Mouse (Mus musculus) lung, embryonic 16.5 days (tissue): ENCODE results near the gene Csf2ra. TPM values are rescaled to one million over a fixed set of nuclear protein-coding genes. Genes with fewer than 3 reads are reported as not detected.
A peak's percentile ranks its signal among the peaks of the same experiment; 100 is the strongest.
"Not testable (repeated sequence)": the region's sequence is repeated elsewhere in the genome, so short reads cannot be mapped to it uniquely, and the experiment has no call there.

Experiments
- ATAC-seq: fragments of 200-750 bp; cut with Nextera tagmentation; 2 replicates; pipeline ENCODE4 v1.8.0; 2017; ENCODE audit warnings: low read depth, mild to moderate bottlenecking, moderate library complexity
- H3K27ac ChIP-seq: fragments of 300-500 bp; sonication (generic); 2 replicates; pipeline ENCODE4 v1.5.1; 2014; ENCODE audit warnings: mild to moderate bottlenecking, control low read depth, low read length
- H3K27me3 ChIP-seq: fragments of 300-500 bp; sonication (generic); 2 replicates; pipeline ENCODE4 v1.6.1; 2014; ENCODE audit warnings: low read depth, low read length, mixed read lengths; ENCODE audit not compliant: control insufficient read depth, insufficient read depth
- H3K36me3 ChIP-seq: fragments of 300-500 bp; sonication (generic); 2 replicates; pipeline ENCODE4 v1.6.1; 2014; ENCODE audit warnings: low read length; ENCODE audit not compliant: control insufficient read depth, insufficient read depth
- H3K4me1 ChIP-seq: fragments of 300-500 bp; sonication (generic); replicated peaks from 2 replicates; pipeline ENCODE4 v1.6.1; 2014; ENCODE audit warnings: low read length, mixed read lengths; ENCODE audit not compliant: control insufficient read depth, insufficient read depth
- H3K4me2 ChIP-seq: fragments of 300-500 bp; sonication (generic); 2 replicates; pipeline ENCODE4 v1.6.1; 2014; ENCODE audit warnings: low read depth, low read length, control low read depth
- H3K4me3 ChIP-seq: fragments of 300-500 bp; sonication (generic); 2 replicates; pipeline ENCODE4 v1.5.1; 2014; ENCODE audit warnings: mild to moderate bottlenecking, low read length, control low read depth
- H3K9ac ChIP-seq: fragments of 300-500 bp; sonication (generic); 2 replicates; pipeline ENCODE4 v1.6.1; 2014; ENCODE audit warnings: low read length, control low read depth
- H3K9me3 ChIP-seq: fragments of 300-500 bp; sonication (generic); 2 replicates; pipeline ENCODE4 v1.6.1; 2016; ENCODE audit warnings: low read length; ENCODE audit not compliant: control insufficient read depth
- WGBS: fragments of 180-500 bp; shearing (Covaris S2); extraction: QIAGEN DNeasy Blood & Tissue Kit; methylation state at CpG from one replicate; pipeline ENCODE4 v1.1.7; 2014; 5-methylcytosine and 5-hydroxymethylcytosine counted together
- polyA plus RNA-seq: library from polyadenylated mRNA; unstranded; fragments of >200 nt; fragmentation: Nextera tagmentation; extraction: Ambion mirVana; gene quantifications from 2 replicates; pipeline ENCODE4 v1.2.1, GENCODE M21; 2015

Csf2ra gene
- 31.0 and 33.4 TPM in 2 replicates for polyA plus RNA-seq

- Histone ChIP-seq H3K27me3 (no peaks in the 10 kb centered on the region), H3K9ac (peak within 1 kb of the TSS; percentile 64), H3K9me3 (peaks cover 7% of the 10 kb centered on the region), H3K4me2 (peak within 1 kb of the TSS; percentile 75), H3K4me1 (no peaks in the 10 kb centered on the region), H3K36me3 (no peaks in the 10 kb centered on the region), H3K27ac (peak within 1 kb of the TSS; percentile 90), H3K4me3 (peak within 1 kb of the TSS; percentile 63)
- 57% methylated on average over 36 of the region's 36 CpGs for WGBS
- no peak for ATAC-seq
These were observed at the start of gene Csf2ra for GRCm38 (mm10) chr19:61227941-61228701. Gene Csf2ra (minus strand): TSS chr19:61228429.

- H3K4me1 ChIP-seq: no peaks in the 10 kb centered on the region
- WGBS: 90% methylated on average over 1 of the region's 1 CpGs
- ATAC-seq: no peak
- no peak overlapping the region for H3K9ac ChIP-seq
- H3K27ac ChIP-seq: no peak overlapping the region
- H3K27me3 ChIP-seq: no peaks in the 10 kb centered on the region
- H3K9me3 ChIP-seq: no peaks in the 10 kb centered on the region
- no peak overlapping the region for H3K4me3 ChIP-seq
- no peaks in the 10 kb centered on the region for H3K36me3 ChIP-seq
- no peak overlapping the region for H3K4me2 ChIP-seq
These were observed 47.2 kb upstream of the Csf2ra start for GRCm38 (mm10) chr19:61275446-61275845.

- H3K4me1 ChIP-seq, ATAC-seq, H3K27me3 ChIP-seq, H3K9ac ChIP-seq, H3K36me3 ChIP-seq, H3K4me2 ChIP-seq, H3K27ac ChIP-seq, H3K4me3 ChIP-seq, H3K9me3 ChIP-seq: not testable (repeated sequence)
- WGBS: 25% methylated on average over 11 of the region's 11 CpGs
These were observed 40.9 kb upstream of the Csf2ra start for GRCm38 (mm10) chr19:61269141-61269540.

GRCm38 (mm10) chr19:61267141-61267540 lies 38.9 kb upstream of the Csf2ra start:
- Histone ChIP-seq H3K9ac (no peak overlapping the region), H3K9me3 (no peaks in the 10 kb centered on the region), H3K4me1 (no peaks in the 10 kb centered on the region), H3K27ac (no peak overlapping the region), H3K27me3 (no peaks in the 10 kb centered on the region), H3K4me2 (no peak overlapping the region), H3K36me3 (no peaks in the 10 kb centered on the region), H3K4me3 (no peak overlapping the region)
- no peak for ATAC-seq
- 19% methylated on average over 7 of the region's 7 CpGs for WGBS

GRCm38 (mm10) chr19:61266651-61267050 lies 38.4 kb upstream of the Csf2ra start:
- H3K27me3 ChIP-seq: no peaks in the 10 kb centered on the region
- H3K4me1 ChIP-seq: no peaks in the 10 kb centered on the region
- H3K4me2 ChIP-seq: no peak overlapping the region
- 2% methylated on average over 25 of the region's 26 CpGs for WGBS
- no peak overlapping the region for H3K27ac ChIP-seq
- H3K9ac ChIP-seq: no peak overlapping the region
- no peak overlapping the region for H3K4me3 ChIP-seq
- H3K9me3 ChIP-seq: no peaks in the 10 kb centered on the region
- no peak for ATAC-seq
- H3K36me3 ChIP-seq: no peaks in the 10 kb centered on the region

GRCm38 (mm10) chr19:61266246-61266615 lies 38.0 kb upstream of the Csf2ra start:
- Histone ChIP-seq H3K9me3 (no peaks in the 10 kb centered on the region), H3K4me2 (no peak overlapping the region), H3K36me3 (no peaks in the 10 kb centered on the region), H3K27ac (no peak overlapping the region), H3K4me1 (no peaks in the 10 kb centered on the region), H3K9ac (no peak overlapping the region), H3K27me3 (no peaks in the 10 kb centered on the region), H3K4me3 (no peak overlapping the region)
- no peak for ATAC-seq
- whole genome bisulfite sequencing: 1% methylated on average over 12 of the region's 12 CpGs

- peak; percentile 31 for ATAC-seq
- no peak overlapping the region for H3K4me3 ChIP-seq
- no peaks in the 10 kb centered on the region for H3K9me3 ChIP-seq
- no peak overlapping the region for H3K27ac ChIP-seq
- WGBS: 12% methylated on average over 3 of the region's 3 CpGs
- H3K4me1 ChIP-seq: no peaks in the 10 kb centered on the region
- H3K4me2 ChIP-seq: no peak overlapping the region; the same call in 1 of the 2 replicates
- no peaks in the 10 kb centered on the region for H3K27me3 ChIP-seq
- no peaks in the 10 kb centered on the region for H3K36me3 ChIP-seq
- H3K9ac ChIP-seq: no peak overlapping the region
These were observed 37.4 kb upstream of the Csf2ra start for GRCm38 (mm10) chr19:61265349-61266245.

GRCm38 (mm10) chr19:61264933-61265332 lies 36.7 kb upstream of the Csf2ra start:
- Histone ChIP-seq H3K9me3 (no peaks in the 10 kb centered on the region), H3K36me3 (no peaks in the 10 kb centered on the region), H3K9ac (no peak overlapping the region), H3K4me1 (no peaks in the 10 kb centered on the region), H3K4me3 (no peak overlapping the region), H3K4me2 (no peak overlapping the region), H3K27me3 (no peaks in the 10 kb centered on the region), H3K27ac (no peak overlapping the region)
- ATAC-seq: no peak

GRCm38 (mm10) chr19:61264227-61264626 lies 36.0 kb upstream of the Csf2ra start:
- Histone ChIP-seq H3K9me3 (no peaks in the 10 kb centered on the region), H3K27me3 (no peaks in the 10 kb centered on the region), H3K9ac (no peak overlapping the region), H3K4me1 (no peaks in the 10 kb centered on the region), H3K36me3 (no peaks in the 10 kb centered on the region), H3K4me2 (no peak overlapping the region), H3K27ac (no peak overlapping the region), H3K4me3 (no peak overlapping the region)
- no peak for ATAC-seq
- WGBS: 67% methylated on average over 1 of the region's 1 CpGs
